Mouse (Mus musculus): ENCODE data around the gene Arntl2.

GRCm38 (mm10) chr6:146760022-146760421, 35.8 kb upstream of the Arntl2 start:
- no peak for TF ChIP-seq CTCF (IDR thresholded peaks at IDR 0.05; ENCODE audit: low read depth)
- TF ChIP-seq EP300 (IDR thresholded peaks at IDR 0.05; ENCODE audit: low read depth): no peak
